Mouse (Mus musculus) 3134 (cell line): ENCODE results near the gene Cops7a.

Experiments used
- DNase-seq: peaks from one replicate; pipeline ENCODE4 v3.0.0-alpha.2; 2011; ENCODE audit warnings: low spot score; ENCODE audit not compliant: insufficient read length; ENCODE audit errors: extremely low read depth

The Cops7a gene

GRCm38 (mm10) chr6:124961021-124961420, 4.3 kb downstream of the Cops7a start:
- DNase-seq = no peak

GRCm38 (mm10) chr6:124959960-124960359, 5.4 kb downstream of the Cops7a start:
- no peak for DNase-seq

- DNase-seq = no peak
These were observed 7.2 kb downstream of the Cops7a start for GRCm38 (mm10) chr6:124958127-124958526.

- no peak for DNase-seq
These were observed 10.1 kb downstream of the Cops7a start for GRCm38 (mm10) chr6:124955212-124955611.

- no peak for DNase-seq
These were observed 11.2 kb downstream of the Cops7a start for GRCm38 (mm10) chr6:124953991-124954715.

- no peak for DNase-seq
These were observed 21.8 kb downstream of the Cops7a start for GRCm38 (mm10) chr6:124943526-124943925.

- DNase-seq = no peak
These were observed 23.7 kb downstream of the Cops7a start for GRCm38 (mm10) chr6:124941679-124942078.

- DNase-seq = no peak
These were observed 26.8 kb downstream of the Cops7a start for GRCm38 (mm10) chr6:124938554-124938953.

- no peak for DNase-seq
These were observed 27.8 kb downstream of the Cops7a start for GRCm38 (mm10) chr6:124937493-124937892.

GRCm38 (mm10) chr6:124936681-124937080, 28.7 kb downstream of the Cops7a start:
- DNase-seq = no peak

GRCm38 (mm10) chr6:124934670-124935069, 30.7 kb downstream of the Cops7a start:
- DNase-seq = no peak

- no peak for DNase-seq
These were observed 32.2 kb downstream of the Cops7a start for GRCm38 (mm10) chr6:124933127-124933526.

GRCm38 (mm10) chr6:124932314-124932695, 33.0 kb downstream of the Cops7a start:
- DNase-seq = no peak

GRCm38 (mm10) chr6:124931525-124932313, 33.6 kb downstream of the Cops7a start:
- DNase-seq = no peak

- DNase-seq = peak; percentile 98
These were observed 34.4 kb downstream of the Cops7a start, which contains the start of gene Mlf2 for GRCm38 (mm10) chr6:124930754-124931524. Mlf2 (plus strand) TSS chr6:124931386.

GRCm38 (mm10) chr6:124930231-124930630, 35.1 kb downstream of the Cops7a start:
- no peak for DNase-seq

- no peak for DNase-seq
These were observed 39.4 kb downstream of the Cops7a start for GRCm38 (mm10) chr6:124925941-124926340.

- DNase-seq = no peak
These were observed 40.1 kb downstream of the Cops7a start for GRCm38 (mm10) chr6:124925173-124925793.

GRCm38 (mm10) chr6:124921539-124921938, 43.8 kb downstream of the Cops7a start:
- no peak for DNase-seq

GRCm38 (mm10) chr6:124920318-124921085, 44.8 kb downstream of the Cops7a start:
- no peak for DNase-seq
